Mouse (Mus musculus) left cerebral cortex, postnatal 36 days (tissue): ENCODE measurements at regions not wholly inside any gene's neighbourhood (a gene's known extent, or its start where the extent isn't known, plus 50 kb on each side); places are given as distances from the start of the nearest gene placed in this dataset.
A peak's percentile ranks its signal among the peaks of the same experiment; 100 is the strongest.

ENCODE experiments used
- DNase-seq, 2 experiments: peaks; one replicate each; pipeline ENCODE4 v3.0.0; 2021 to 2022; ENCODE audit warnings: low spot score in 2 of 2, mixed read lengths in 1 of 2
- intact Hi-C: fragments of 180-260 bp; cut with DNase I; formaldehyde crosslinking; loops from one replicate; pipeline ENCODE4 v1.15.1; 2025

DNA sequence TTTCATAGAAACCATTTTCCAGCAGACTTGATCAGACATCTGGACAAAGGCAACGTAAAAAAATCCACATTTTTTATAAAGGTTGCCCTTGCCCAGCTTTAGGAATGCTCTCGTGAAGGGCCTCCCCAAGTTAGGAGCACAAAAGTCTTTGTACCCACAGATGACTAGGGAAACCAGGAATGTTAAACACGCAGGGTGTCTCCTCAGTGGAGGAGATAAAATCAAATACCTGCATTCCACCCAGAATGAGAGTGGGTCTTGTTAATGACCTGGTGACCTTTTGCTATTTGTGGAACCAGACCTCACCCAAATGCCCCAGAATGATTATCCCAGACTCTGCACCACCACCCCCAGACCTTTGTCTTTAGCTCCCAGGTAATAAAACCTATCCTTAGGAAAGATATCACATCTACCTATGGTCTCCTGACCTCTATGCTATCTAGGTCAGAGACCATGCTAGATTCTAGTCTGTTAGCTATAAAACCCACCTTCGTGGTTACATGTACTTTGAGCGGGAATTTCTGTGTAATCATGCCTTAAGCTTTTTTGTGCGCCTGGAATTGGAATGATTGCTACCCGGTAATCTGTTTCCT, 146.6 kb downstream of the Dad1 start:
- no peak for DNase-seq
- intact Hi-C loops = loop anchor here (5.0 kb wide), 1 partner anchor 40 kb away; no protein-coding TSS in a partner anchor

- intact Hi-C loops = no loop called here
- DNase-seq = no peak
These were observed 149.7 kb downstream of the Dad1 start for GRCm38 (mm10) chr14:54104243-54104642.

GRCm38 (mm10) chr14:54103541-54103940, 150.4 kb downstream of the Dad1 start:
- no peak for DNase-seq
- intact Hi-C loops = no loop called here

- intact Hi-C loops = no loop called here
- DNase-seq = no peak
These were observed 150.8 kb downstream of the Dad1 start for GRCm38 (mm10) chr14:54103115-54103514.

DNA sequence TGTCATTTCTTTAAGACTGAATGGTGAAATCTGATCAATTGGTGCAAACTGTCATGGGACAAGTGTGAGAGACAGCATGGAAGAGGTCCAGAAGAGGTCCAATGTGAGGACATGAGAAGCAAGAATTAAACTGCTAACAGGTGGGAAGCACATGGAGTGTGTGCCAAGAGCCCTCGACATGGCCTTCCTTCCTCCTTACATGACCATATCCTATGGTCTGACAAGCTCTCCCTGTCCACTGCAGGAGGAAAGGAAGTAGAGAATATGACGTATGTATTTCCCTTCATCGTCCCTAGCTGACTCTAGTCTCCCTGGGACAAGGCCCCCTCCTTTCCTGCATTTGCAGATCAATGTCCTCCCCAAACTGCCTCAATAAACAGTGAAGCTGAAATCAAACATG, 152.1 kb downstream of the Dad1 start:
- intact Hi-C loops = no loop called here
- DNase-seq = no peak

DNA sequence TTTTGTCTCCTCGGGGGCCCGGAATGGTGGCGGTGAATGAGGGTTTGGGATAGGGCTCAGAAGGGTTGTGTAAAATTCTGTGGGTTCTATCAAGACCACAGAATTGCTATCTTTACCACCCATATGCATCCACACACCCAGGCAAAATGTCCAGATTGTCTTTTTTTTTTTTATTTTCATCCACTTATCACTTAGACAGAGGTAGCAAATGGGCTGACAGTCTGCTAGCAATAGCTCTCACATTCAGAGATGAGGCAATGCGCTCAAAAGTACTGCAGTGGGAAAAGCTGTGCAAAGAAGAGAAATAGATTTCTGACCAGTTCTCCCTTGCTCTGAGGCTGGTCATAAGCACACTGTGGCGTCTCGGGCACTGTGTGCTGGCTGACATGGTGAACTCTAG, 154.5 kb downstream of the Dad1 start:
- intact Hi-C loops = no loop called here
- no peak for DNase-seq

GRCm38 (mm10) chr14:54098122-54098775, 155.7 kb downstream of the Dad1 start:
- no peak for DNase-seq
- intact Hi-C loops = no loop called here

- intact Hi-C loops = no loop called here
- DNase-seq = no peak
These were observed 156.9 kb downstream of the Dad1 start for GRCm38 (mm10) chr14:54097026-54097425.

GRCm38 (mm10) chr14:54092444-54092843, 161.5 kb downstream of the Dad1 start:
- intact Hi-C loops = no loop called here
- DNase-seq = no peak

- intact Hi-C loops = no loop called here
- peak; percentile 78 to 81 for DNase-seq
These were observed 167.2 kb downstream of the Dad1 start for GRCm38 (mm10) chr14:54086660-54087059.

DNA sequence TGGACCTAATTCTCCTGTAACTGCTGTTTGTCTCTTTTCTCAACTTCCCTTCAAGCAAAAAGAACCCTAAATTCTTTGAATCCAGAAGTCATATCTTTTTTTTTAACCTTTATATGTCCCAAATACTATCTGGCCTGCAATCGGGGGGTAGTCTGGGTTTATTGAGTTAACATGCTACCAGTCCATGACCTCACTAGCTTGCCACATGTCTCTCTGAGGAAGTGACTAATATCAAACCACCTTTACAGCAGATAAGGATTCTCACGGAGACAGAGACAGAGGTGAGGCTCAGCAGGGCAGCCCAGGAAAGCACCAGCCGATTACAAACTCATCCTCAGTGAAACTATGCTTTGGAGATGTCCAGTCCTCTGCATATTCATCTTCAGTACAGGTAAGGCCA, 179.2 kb downstream of the Dad1 start:
- no peak for DNase-seq
- intact Hi-C loops = no loop called here

DNA sequence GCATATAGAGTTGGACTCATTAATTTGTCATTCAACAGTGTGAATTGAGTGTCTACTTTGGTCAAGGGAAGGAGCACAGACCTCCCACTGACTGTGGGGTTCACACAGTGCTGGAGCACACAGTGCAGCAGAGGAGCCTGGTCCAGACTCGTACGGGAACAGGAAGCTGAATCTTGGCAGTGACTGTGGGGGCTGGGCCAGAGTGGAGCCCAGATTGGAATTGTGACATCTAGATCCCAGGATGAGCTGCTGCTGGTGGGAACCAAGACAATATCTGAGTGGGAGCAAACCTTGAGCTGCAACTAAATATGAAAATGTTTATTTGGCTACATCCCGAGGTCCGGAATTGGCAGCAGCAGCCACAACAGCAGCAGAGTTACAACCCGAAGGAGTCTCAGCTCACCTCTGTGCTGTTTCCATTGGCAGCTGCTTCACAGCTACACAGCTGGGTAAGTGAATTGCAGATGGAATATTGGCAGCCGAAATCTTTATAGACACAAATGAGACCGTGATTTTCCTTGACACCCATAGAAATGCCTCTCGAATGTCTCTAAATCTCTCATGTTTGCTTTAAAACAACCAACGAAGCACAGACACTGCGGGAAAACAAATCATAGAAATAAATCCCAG, 181.5 kb downstream of the Dad1 start:
- intact Hi-C loops = no loop called here
- no peak for DNase-seq

DNA sequence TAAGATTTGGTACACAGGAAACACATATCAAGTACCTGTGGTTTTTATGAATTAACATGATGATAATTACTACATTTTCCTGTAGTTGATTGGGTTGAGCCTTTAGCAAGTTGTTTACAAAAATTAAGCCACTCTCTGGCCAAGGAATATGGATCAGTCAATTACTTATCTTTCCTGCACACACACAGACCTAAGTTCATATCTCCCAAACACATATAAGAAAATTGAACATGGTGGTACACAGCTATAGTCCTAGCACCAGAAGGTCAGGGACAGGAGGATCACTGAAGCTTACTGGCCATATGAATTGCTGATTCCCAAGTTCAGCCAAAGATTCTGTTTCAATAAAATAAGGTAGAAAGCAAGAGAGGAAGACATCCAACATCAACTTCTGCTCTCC, 183.7 kb downstream of the Dad1 start:
- intact Hi-C loops = no loop called here
- DNase-seq = no peak

GRCm38 (mm10) chr14:54068684-54069083, 185.2 kb downstream of the Dad1 start:
- intact Hi-C loops = loop anchor here (10.0 kb wide), 1 partner anchor 426 kb away; no protein-coding TSS in a partner anchor
- no peak for DNase-seq

GRCm38 (mm10) chr14:54065466-54065865, 188.4 kb downstream of the Dad1 start:
- DNase-seq = no peak
- intact Hi-C loops = loop anchor here (10.0 kb wide), 1 partner anchor 429 kb away; no protein-coding TSS in a partner anchor

DNA sequence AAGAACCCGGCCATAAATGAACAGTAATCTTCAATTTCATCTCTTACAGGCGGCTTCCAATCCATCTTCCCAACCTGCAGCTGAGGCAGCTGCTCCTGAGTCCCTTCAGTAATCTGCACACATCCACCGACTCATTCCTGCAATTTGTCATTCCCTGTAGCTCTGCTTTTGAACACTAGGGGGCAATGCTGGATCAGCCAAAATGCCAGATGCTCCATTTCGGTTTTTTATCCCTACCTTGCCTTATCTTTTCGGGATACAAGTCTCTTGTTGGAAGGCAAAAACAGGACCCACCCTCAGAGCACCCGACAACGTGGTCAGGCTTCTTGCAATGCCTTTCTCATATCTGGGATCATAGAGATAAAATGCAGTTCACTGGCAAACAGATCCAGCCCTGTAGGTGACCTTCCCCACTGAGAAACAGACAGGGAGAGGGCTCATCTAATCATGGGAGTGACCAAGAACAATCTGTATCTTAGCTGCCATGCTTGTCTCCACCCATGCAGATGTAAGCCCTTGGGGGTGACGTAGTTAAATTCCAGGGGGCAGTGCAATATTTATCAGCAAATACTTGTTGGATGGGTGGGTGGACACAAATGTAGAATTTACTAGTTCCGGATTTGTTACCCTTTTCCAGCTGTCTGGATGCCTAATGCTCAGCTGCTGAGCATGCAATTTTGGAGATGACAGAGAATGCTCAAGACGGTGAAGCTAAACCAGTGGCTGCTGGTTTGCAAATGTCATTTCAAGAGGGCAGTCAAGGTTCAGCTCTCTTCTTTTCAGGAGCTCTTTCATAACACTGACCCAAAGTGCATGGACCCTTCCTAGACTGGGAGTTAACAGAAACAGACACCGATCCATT, 189.1 kb downstream of the Dad1 start:
- intact Hi-C loops = loop anchor here (1.0 to 10.0 kb wide), 4 partner anchors 88 to 430 kb away; no protein-coding TSS in a partner anchor
- DNase-seq = peak; percentile 72 to 84

- intact Hi-C loops = loop anchor here (5.0 to 10.0 kb wide), 3 partner anchors 166 to 433 kb away; no protein-coding TSS in a partner anchor
- DNase-seq = peak in 1 of 2 experiments; percentile 10
These were observed 192.3 kb downstream of the Dad1 start for GRCm38 (mm10) chr14:54061570-54061969.

DNA sequence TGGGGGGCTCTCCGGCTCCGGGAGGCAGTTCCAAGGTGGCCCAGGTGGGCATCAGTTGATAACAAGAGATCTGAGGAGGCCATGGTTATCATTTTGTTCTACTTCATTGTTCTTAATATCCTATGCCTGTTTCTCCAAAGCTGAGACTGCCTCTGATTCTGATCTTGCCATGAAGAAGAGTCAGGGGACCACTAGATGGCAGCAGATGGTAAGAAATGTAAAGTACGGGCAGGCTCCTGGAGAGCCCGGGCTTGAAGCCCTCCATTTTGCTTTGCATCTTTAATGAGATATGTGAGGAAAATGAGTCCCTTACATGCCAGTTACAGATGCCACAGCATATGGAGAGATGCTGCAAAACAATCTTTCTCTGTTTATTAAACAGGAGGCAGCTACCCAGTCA, 194.1 kb downstream of the Dad1 start:
- peak; percentile 51 to 78 for DNase-seq
- intact Hi-C loops = loop anchor here (2.0 to 10.0 kb wide), 5 partner anchors 168 to 581 kb away; partner anchors contain the start of genes Cdh24 and Gm17606

- intact Hi-C loops = loop anchor here (2.0 to 5.0 kb wide), 2 partner anchors 503 to 582 kb away; partner anchors contain the start of genes Cdh24 and Gm17606
- no peak for DNase-seq
These were observed 194.8 kb downstream of the Dad1 start for GRCm38 (mm10) chr14:54059096-54059495.

DNA sequence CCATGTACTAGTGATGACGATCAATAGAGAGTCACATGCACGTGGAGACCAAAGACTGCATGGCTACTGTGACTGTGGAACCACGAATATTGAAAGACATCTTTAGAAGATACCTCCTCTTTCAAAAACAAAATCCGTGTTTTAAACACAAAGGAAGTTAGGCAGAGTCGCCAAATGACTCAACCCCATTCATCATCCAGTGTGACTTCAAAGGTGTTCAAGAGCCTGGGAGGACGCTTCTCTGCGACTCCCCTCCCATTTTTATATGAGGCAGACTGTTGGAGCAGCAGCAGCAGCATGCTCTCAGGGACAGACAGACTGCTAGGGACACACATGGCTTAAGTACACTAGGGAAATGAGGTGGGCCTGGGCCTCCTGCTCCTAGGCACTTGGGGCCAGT, 197.2 kb downstream of the Dad1 start:
- no peak for DNase-seq
- intact Hi-C loops = loop anchor here (5.0 kb wide), 1 partner anchor 506 kb away; no protein-coding TSS in a partner anchor
